Comparison of ENCODE assay signal across 9 mouse cellular contexts in the genomic region with DNA sequence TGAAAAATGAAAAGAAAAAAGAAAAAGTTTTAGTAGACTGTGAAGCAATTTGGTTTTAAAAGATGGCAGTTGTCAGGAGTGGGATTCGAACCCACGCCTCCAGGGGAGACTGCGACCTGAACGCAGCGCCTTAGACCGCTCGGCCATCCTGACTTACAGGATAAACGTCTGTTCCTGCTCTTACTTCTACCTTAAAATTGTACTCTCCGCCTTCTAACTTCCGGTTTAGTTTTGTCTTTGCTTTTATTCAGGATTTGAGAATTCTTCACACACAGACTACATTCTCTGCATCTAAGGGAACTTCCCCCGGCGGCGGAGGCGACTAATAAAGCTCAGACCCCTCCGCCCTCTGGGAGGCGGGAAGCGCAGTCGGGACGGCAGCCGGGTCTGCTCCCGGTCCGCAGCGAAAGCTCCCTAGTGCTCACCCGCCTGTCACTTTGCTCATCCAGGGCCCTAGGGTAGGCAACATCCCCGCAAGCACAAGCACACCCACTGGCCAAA. TPM values are rescaled to one million over a fixed set of nuclear protein-coding genes. Genes with fewer than 3 reads are reported as not detected.
A peak's percentile ranks its signal among the peaks of the same experiment; 100 is the strongest.
DNase-seq lines count a peak whose midpoint lies in the region; ATAC-seq and TF ChIP-seq lines count a peak whose summit lies in the region.
"Had no signal": no experiment of that assay in that cellular context is flagged by ENCODE, and none has a peak within 500 bp of the region (broad histone marks: within the 10 kb centered on the region; RNA-seq: fewer than 3 reads in every experiment).

No protein-coding gene starts in this region.

- peak overlapping the region; percentile 53 for H3K9ac ChIP-seq in forebrain, postnatal 0 days

- H3K27ac ChIP-seq in forebrain, postnatal 0 days (ENCODE audit: low read depth, low read length) = peak overlapping the region; percentile 30; the same call in 1 of the 2 replicates

- WGBS in forebrain, postnatal 0 days = under 1% methylated on average over 25 of the region's 25 CpGs

- peak overlapping the region; percentile 62 for H3K4me2 ChIP-seq in forebrain, postnatal 0 days (ENCODE audit: low read depth)

- 0 out of 2 replicates have a peak, but pooled peaks have one; percentile 17 for ATAC-seq in G1E (ENCODE audit: extremely low read depth, insufficient number of reproducible peaks, low FRiP score, poor library complexity, severe bottlenecking)
- peak; percentile 82 for ATAC-seq in forebrain, postnatal 0 days

- H3K4me3 ChIP-seq in G1E (ENCODE audit: low read depth, low read length) = peak overlapping the region; percentile 81
- H3K4me3 ChIP-seq in forebrain, postnatal 0 days (ENCODE audit: low read depth, low read length) = peak overlapping the region; percentile 62

- no peaks in the 10 kb centered on the region for H3K36me3 ChIP-seq in G1E (replicated peaks)
- no peaks in the 10 kb centered on the region for H3K36me3 ChIP-seq in forebrain, postnatal 0 days (ENCODE audit: insufficient read depth)

- H3K9me3 ChIP-seq in G1E (replicated peaks) = no peaks in the 10 kb centered on the region
- no peaks in the 10 kb centered on the region for H3K9me3 ChIP-seq in forebrain, postnatal 0 days (ENCODE audit: low read length)

- no peak for DNase-seq in G1E (ENCODE audit: low spot score)
- peak; percentile 65 to 81 for DNase-seq in cerebellum, adult 18-20 months
- peak; percentile 88 for DNase-seq in forebrain, postnatal 0 days
- peak; percentile 84 to 88 for DNase-seq in heart, postnatal 36 days
- peak; percentile 55 to 86 for DNase-seq in layer of hippocampus, adult 8-10 months (ENCODE audit: low spot score in 2 of 2)
- DNase-seq in lung, postnatal 10 days = peak; percentile 82
- peak; percentile 67 for DNase-seq in ovary, postnatal 14 days (ENCODE audit: low spot score)
- DNase-seq in thymus, postnatal 25 days = peak; percentile 79

- H3K4me1 ChIP-seq in G1E (ENCODE audit: insufficient read depth, low read depth, low read length) = peaks cover 37% of the 10 kb centered on the region
- H3K4me1 ChIP-seq in forebrain, postnatal 0 days (ENCODE audit: insufficient read depth) = no peaks in the 10 kb centered on the region

- no peak for TF ChIP-seq CTCF in G1E (IDR thresholded peaks at IDR 0.05; ENCODE audit: low read depth, low read length)
- no peak for TF ChIP-seq CTCF in forebrain, postnatal 0 days (IDR thresholded peaks at IDR 0.05; ENCODE audit: low read depth)

- no peaks in the 10 kb centered on the region for H3K27me3 ChIP-seq in G1E (ENCODE audit: insufficient read depth, low read length)
- no peaks in the 10 kb centered on the region for H3K27me3 ChIP-seq in forebrain, postnatal 0 days (ENCODE audit: insufficient read depth, low read length)

- intact Hi-C loops in heart, postnatal 36 days (cut with DNase I) = loop anchor here (5.0 kb wide), 1 partner anchor 1431 kb away; no protein-coding TSS in a partner anchor

RNA-seq across cellular contexts. Expression of gene Btn1a1, which starts 12.3 kb away (rescaled TPM):
- 18.3 and 31.6 TPM in 2 replicates for total RNA-seq in G1E (2014; fragmentation: Nextera tagmentation)
- total RNA-seq in G1E (2017) = 0.82 and 1.5 TPM in 2 replicates
- polyA plus RNA-seq in G1E (2012) = 0.75 and 0.80 TPM in 2 replicates
- total RNA-seq in forebrain, postnatal 0 days (2014; rRNA removed) = 0.08 and 0.33 TPM in 2 replicates
- polyA plus RNA-seq in forebrain, postnatal 0 days (2015; fragmentation: Nextera tagmentation; extraction: Ambion mirVana) = 0.12 TPM in 1 of 2 replicates, not detected in the other
- total RNA-seq in heart, postnatal 36 days (2021) = not detected
- total RNA-seq in layer of hippocampus, adult 8-10 months (2022) = not detected
- total RNA-seq: left cerebral cortex, postnatal 10 days had no signal

RNA-seq across cellular contexts. Expression of gene Abt1, which starts 29.7 kb away (rescaled TPM):
- total RNA-seq in G1E (2014; fragmentation: Nextera tagmentation) = 3.7 and 4.0 TPM in 2 replicates
- total RNA-seq in G1E (2017) = 9.5 and 11.4 TPM in 2 replicates
- polyA plus RNA-seq in G1E (2012) = 6.5 and 6.9 TPM in 2 replicates
- total RNA-seq in forebrain, postnatal 0 days (2014; rRNA removed) = 6.5 and 8.2 TPM in 2 replicates
- polyA plus RNA-seq in forebrain, postnatal 0 days (2015; fragmentation: Nextera tagmentation; extraction: Ambion mirVana) = 7.7 and 8.2 TPM in 2 replicates
- 1 to 10 TPM; 4.3 TPM for total RNA-seq in heart, postnatal 36 days (2021)
- total RNA-seq in layer of hippocampus, adult 8-10 months (2022) = 1 to 10 TPM; 8.0 to 9.0 (median 8.7) TPM

RNA-seq across cellular contexts. Expression of gene Btn2a2, which starts 35.2 kb away (rescaled TPM):
- total RNA-seq in G1E (2014; fragmentation: Nextera tagmentation) (not detected in 2 replicates), G1E (2017) (0.06 and 0.22 TPM in 2 replicates)
- polyA plus RNA-seq in G1E (2012) = not detected in 2 replicates
- not detected in 2 replicates for total RNA-seq in forebrain, postnatal 0 days (2014; rRNA removed)
- polyA plus RNA-seq in forebrain, postnatal 0 days (2015; fragmentation: Nextera tagmentation; extraction: Ambion mirVana) = 0.10 TPM in 1 of 2 replicates, not detected in the other
- not detected for total RNA-seq in heart, postnatal 36 days (2021)
- total RNA-seq in layer of hippocampus, adult 8-10 months (2022) = 1 to 10 TPM in 2 of 4 experiments, under 1 TPM in 2; 0.80 to 1.9 (median 1.1) TPM
